Mouse (Mus musculus): ENCODE measurements around the gene Gm3045. TPM values are rescaled to one million over a fixed set of nuclear protein-coding genes. Genes with fewer than 3 reads are reported as not detected.

The Gm3045 gene
- total RNA-seq (2021): not detected
- long read RNA-seq, experiment 1: 0 reads
- long read RNA-seq, experiment 2: 0 reads

DNA sequence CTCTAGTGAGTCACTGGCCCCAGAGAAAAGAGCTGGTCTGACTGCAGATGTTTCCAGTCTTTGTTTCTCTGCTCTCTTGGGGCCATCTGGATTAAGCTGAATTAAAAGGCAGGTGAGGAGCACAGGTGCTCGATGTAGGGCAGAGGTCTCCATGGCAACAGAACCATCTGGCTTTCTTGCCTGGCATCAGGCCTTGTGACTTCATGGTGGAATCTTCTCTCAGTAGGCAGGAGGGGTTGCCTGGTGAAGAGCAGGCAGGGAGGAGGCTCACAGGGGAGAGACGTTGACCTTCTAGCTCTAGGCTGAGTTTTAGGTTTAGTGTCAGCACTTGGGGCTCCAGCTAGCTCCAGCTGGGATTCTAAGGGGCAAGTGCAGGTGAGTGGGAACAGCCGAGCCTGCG, at the start of gene Gm3045:
Gm3045 (plus strand) TSS at position 230 of the 400 bp plus-strand sequence.
- no peak for DNase-seq

- no peak for DNase-seq
Observed at GRCm38 (mm10) chr13:56380855-56381685, 45.3 kb upstream of the Gm3045 start.

GRCm38 (mm10) chr13:56383406-56383805, 43.0 kb upstream of the Gm3045 start:
- peak; percentile 28 to 54 for DNase-seq

- DNase-seq: no peak
Observed at GRCm38 (mm10) chr13:56386411-56386810, 40.0 kb upstream of the Gm3045 start.

DNA sequence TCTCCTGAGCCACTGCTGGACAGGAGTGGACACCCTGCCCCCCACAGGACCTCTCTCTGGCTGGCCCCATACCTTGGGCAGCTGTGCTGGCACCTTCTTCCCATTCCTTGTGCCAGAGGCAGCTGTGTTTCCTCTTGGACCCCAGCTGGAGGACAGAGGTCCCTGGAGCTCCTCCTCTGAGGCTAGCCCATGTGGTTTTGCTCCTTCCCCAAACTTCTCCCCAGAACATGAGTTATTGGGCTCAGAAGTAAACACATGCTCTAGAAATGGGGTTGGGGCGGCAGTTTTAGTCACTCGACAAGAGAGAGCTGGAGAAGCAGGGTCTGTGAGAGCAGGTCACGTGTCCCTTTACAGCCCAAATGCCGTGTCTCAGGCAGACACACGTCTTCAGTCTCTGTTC, 39.0 kb upstream of the Gm3045 start:
- peak; percentile 26 to 33 for DNase-seq

DNA sequence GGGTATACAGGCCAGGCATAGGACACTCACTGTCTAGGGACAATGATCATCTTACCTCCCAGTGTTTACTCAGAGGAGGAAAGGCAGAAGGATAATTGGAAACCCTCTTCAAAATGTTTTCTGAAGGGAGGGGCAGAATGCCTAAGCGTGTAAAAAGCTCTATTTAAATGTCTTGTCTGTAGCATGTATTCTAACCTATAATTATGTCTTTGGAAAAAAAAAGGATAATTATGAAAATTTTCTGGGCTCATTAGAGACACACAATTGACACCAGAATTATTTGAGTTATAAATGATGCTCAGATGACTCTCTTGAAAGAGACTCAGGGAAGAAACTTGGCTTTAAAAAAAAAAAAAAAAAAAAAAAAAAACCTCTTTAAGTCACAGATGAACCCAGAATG, 38.4 kb upstream of the Gm3045 start:
- no peak for DNase-seq

- peak; percentile 17 to 33 for DNase-seq
Observed at GRCm38 (mm10) chr13:56397572-56397971, 28.8 kb upstream of the Gm3045 start.

DNA sequence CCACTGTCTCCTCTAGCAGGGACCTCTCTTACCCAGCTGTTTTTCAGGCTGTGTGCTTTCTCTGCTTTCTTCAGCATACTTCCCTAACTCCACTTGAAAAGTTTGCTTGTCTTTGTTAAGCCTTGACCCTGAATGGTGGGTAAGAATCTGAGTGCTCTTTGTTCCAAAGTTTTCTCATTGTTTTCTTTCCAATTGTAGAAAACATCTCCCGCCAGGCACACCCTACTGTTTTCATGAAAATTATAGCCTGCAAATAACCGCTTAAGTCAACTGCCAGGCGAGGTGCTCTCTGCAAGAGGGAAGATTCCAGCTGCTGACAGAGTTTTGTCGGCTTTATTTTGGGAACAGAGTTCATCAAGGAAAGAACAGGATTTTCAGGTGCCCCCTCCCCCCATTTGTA, 25.2 kb upstream of the Gm3045 start:
- DNase-seq: no peak

- no peak for DNase-seq
Observed at GRCm38 (mm10) chr13:56403381-56404086, 22.9 kb upstream of the Gm3045 start.

- DNase-seq: no peak
Observed at GRCm38 (mm10) chr13:56404511-56405140, 21.8 kb upstream of the Gm3045 start.

GRCm38 (mm10) chr13:56412286-56412873, 14.0 kb upstream of the Gm3045 start:
- no peak for DNase-seq

DNA sequence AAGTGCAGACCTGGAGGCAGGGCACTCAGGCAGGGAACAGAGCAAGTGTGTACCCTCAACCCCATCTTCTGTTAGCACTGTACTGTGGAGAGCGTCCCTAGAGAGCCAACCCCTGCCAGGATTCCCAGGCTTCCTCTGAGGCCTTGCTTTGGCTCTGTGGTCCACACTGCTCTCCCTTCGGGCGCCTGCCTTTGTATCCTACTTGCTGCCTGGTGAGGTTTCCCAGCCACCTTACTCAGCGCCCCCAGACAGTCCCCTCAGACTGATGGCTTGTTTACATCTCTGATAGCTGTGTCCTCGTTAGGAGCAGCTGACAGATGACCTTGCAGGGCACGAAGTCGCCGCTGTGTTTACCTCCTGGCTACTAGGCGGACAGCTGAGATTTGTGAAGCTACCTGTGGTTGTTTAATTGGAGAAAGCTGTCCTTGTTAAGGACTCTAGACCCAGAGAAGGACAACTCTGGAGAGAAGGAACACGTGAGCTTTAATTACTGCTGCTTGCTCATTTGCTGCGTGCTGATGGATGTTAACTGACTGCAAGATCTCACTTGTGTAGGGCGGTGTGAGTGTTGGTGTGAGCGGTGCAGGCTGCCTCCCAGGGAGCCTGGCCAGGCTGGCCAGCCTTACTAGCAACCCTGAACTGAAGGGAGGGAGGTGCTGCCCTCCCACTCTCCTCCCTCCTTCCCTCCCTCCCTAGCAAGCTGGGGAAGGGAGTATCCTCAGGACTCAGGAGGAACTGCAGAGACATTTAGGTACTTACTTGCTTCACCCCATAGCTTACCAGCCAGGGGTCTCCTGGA, 7.5 kb upstream of the Gm3045 start:
- no peak for DNase-seq

DNA sequence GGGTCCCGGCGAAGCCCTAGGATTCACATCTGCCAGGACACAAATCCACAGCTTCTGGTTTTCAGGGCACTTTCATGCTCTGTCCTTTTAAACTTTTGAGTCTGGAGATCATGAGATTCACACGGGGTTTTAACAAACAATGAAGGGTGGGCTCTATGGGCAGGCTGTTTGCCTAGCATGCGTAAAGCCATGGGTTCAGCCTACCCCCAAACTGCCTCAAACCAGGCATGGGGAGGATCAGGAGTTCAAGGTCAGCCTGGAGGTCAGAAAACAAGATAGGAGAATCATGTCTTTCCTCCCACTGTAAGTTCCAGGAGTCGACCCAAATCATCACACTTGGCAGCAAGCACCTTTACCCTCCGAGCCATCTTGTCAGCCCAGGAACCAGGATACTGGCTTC, 6.9 kb upstream of the Gm3045 start:
- DNase-seq: no peak

- DNase-seq: peak; percentile 25 to 86
Observed at GRCm38 (mm10) chr13:56422072-56422723, 4.2 kb upstream of the Gm3045 start.

- no peak for DNase-seq
Observed at GRCm38 (mm10) chr13:56425931-56426330, 463 bp upstream of the Gm3045 start.

DNA sequence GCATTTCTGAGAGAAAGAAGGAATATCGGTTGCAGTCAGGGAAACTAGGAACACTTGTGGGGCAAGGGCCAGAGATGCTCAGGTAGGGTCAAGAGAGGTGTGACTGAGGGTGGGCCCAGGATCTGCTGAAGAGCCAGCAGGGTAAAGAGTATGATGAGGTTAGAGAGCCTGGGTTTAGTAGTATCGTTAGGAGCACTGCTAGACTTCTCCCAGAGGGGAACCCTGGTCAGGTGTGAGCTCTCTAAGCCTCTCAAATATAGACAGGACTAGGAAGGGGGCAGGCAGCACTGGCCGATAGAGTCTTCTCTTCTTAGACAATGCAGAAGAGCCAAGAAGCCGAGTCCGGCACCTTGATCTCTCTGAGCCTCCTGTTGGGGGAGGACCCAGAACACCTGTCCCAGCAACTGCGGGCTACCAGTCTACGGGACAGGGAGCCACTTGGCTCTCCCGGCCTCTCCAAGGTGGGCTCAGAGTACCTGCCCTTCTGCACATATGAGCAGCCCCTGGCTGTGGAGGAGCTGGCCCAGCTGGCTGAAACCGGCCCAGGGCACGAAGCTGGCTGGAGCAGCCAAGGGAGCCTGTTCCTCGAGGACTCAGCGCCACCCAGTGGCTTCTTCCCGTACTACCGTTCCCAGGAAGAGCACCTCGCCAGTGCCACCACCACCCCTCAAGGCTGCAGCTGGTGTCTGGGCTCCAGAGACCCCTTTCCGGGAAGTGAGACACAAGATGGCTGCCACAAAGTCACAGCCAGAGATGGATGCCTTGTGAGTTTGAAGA, 2.5 kb downstream of the Gm3045 start:
- DNase-seq: peak; percentile 36 to 73

DNA sequence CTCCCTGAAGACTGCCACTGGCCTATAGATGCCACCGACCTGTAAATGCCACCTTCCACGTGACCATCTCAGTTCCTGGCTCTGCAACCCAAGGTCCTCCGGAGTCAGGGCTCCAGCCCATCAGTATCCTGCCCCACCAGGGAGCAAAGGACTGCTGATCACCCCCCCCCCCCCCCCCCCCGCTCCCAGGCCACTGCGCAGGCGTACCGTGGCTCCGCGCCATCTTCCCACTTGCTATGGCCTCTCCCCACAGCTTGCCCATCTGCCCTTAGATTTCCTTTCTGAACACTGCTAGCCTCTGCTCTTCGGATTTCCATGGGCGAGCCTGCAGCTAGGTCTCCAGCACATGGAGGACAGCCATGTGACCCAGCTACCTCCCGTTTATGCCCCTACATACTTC, 6.1 kb downstream of the Gm3045 start:
- DNase-seq: no peak

- DNase-seq: peak in 1 of 2 experiments; percentile 41
Observed at GRCm38 (mm10) chr13:56433466-56433865, 7.1 kb downstream of the Gm3045 start.

DNA sequence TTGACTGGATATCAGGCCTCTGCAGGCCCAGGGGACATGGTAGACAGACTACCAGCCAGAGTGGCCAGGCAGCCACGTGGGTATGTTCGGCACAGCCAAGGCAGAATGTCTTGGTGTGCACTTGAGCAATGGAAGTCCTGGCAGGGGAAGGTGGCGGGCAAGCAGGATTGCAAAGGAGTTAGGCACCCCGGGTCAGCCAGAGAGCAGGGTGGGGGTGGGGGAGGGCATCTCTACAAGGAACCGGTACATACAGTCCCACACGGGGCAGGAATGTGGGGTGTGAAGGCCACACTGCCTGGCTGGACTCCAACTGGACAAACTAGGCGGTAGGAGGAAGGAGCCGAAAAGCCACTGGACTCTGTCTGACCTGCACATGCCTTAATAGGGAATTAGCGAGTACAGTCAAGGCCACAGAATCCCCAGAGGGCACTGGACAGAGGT, 7.9 kb downstream of the Gm3045 start:
- DNase-seq: no peak

- no peak for DNase-seq
Observed at GRCm38 (mm10) chr13:56435615-56436287, 9.4 kb downstream of the Gm3045 start.
